Mouse (Mus musculus): Measurements from ENCODE around the gene Wdr89. TPM values are rescaled to one million over a fixed set of nuclear protein-coding genes. Genes with fewer than 3 reads are reported as not detected.

Wdr89 gene
- polyA plus RNA-seq, 1 experiment = not detected

- 78% methylated on average over 7 of the region's 7 CpGs for WGBS
- no peak for TF ChIP-seq POLR2A (IDR thresholded peaks at IDR 0.05; ENCODE audit: insufficient read depth, low read depth, low read length)
- Histone ChIP-seq H3K27ac (ENCODE audit: insufficient read depth, low read depth, low read length) (no peak overlapping the region), H3K4me1 (ENCODE audit: control insufficient read depth, insufficient read depth, low read length) (peaks cover 3% of the 10 kb centered on the region; the same call in 1 of the 2 replicates), H3K4me3 (ENCODE audit: insufficient read depth, low read depth, low read length) (no peak overlapping the region)
Observed at GRCm38 (mm10) chr12:75612711-75613110, 56.6 kb downstream of the Wdr89 start.

DNA sequence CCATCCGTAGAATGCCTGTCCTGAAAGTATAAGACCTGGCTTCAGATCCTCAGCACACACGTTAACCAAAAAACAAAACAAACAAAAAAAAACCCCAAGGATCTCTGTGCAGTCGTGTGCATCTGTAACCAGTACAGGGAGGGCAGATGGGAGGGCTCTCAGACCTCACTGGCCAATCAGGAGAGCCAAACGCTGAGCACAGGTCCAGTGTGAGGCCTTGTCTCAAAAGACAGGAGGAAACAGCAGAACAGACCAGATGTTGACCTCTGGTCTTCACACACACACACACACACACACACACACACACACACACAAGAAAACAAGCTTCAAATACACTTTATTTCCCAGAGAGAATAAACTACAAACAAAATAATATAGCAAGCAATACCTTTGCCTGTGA, 69.8 kb downstream of the Wdr89 start:
- no peak for TF ChIP-seq POLR2A (IDR thresholded peaks at IDR 0.05; ENCODE audit: insufficient read depth, low read depth, low read length)
- TF ChIP-seq CTCF (IDR thresholded peaks at IDR 0.05; ENCODE audit: insufficient read depth, low read depth, low read length) = no peak
- WGBS = 32% methylated on average over 4 of the region's 4 CpGs
- Histone ChIP-seq H3K4me3 (ENCODE audit: insufficient read depth, low read depth, low read length) (no peak overlapping the region), H3K4me1 (ENCODE audit: control insufficient read depth, insufficient read depth, low read length) (0 out of 2 replicates have a peak, but pooled peaks cover 2% of the 10 kb centered on the region), H3K27ac (ENCODE audit: insufficient read depth, low read depth, low read length) (no peak overlapping the region)

DNA sequence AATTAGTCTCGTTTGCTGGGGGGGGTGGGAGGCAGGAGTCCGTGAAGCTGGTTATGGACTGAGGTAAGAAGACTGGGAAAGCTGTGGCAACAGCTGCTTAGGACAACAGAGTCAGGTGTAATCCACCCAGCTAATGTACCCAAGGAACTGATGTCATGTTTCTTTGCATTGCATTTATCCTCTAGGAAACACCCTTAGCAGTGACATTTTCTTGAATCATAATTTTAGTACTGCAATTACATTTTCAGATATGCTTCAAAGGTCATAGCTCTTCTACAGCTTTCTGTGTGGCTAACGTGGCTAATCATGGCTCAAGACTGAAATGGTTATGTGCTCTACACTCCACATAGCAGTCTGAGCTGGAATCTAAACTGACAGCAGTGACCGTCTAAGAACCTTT, 70.3 kb downstream of the Wdr89 start:
- no peak for TF ChIP-seq CTCF (IDR thresholded peaks at IDR 0.05; ENCODE audit: insufficient read depth, low read depth, low read length)
- no peak for TF ChIP-seq POLR2A (IDR thresholded peaks at IDR 0.05; ENCODE audit: insufficient read depth, low read depth, low read length)
- H3K4me3 ChIP-seq (ENCODE audit: insufficient read depth, low read depth, low read length) = no peak overlapping the region
- 74% methylated on average over 4 of the region's 4 CpGs for WGBS
- 0 out of 2 replicates have a peak, but pooled peaks cover 2% of the 10 kb centered on the region for H3K4me1 ChIP-seq (ENCODE audit: control insufficient read depth, insufficient read depth, low read length)
- H3K27ac ChIP-seq (ENCODE audit: insufficient read depth, low read depth, low read length) = no peak overlapping the region

DNA sequence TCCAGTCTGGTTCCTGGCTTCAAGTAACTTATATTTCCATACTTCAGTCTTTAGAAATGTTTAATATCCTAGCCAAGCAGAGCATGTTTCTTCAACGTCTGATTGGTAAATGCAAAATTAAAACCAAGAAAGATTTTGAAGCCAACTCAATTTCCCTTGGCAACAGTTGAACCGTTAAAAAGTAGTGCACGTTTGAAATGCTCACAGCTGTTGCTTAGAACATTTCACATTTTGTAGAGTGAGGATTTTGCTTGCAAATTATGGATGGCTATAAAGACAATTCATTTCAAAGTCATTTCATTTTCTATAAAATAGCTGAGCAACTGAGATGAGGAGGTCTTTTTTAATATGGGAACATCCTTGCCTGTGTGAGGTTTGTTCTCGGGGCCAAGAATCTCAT, 71.6 kb downstream of the Wdr89 start:
- peaks cover 4% of the 10 kb centered on the region; the same call in 1 of the 2 replicates for H3K4me1 ChIP-seq (ENCODE audit: control insufficient read depth, insufficient read depth, low read length)
- H3K27ac ChIP-seq (ENCODE audit: insufficient read depth, low read depth, low read length) = no peak overlapping the region
- TF ChIP-seq POLR2A (IDR thresholded peaks at IDR 0.05; ENCODE audit: insufficient read depth, low read depth, low read length) (no peak), CTCF (IDR thresholded peaks at IDR 0.05; ENCODE audit: insufficient read depth, low read depth, low read length) (no peak)
- H3K4me3 ChIP-seq (ENCODE audit: insufficient read depth, low read depth, low read length) = no peak overlapping the region
- WGBS = 71% methylated on average over 4 of the region's 4 CpGs

- peaks cover 4% of the 10 kb centered on the region; the same call in 1 of the 2 replicates for H3K4me1 ChIP-seq (ENCODE audit: control insufficient read depth, insufficient read depth, low read length)
- peak within 1 kb of the TSS; percentile 100 for H3K4me3 ChIP-seq (ENCODE audit: insufficient read depth, low read depth, low read length)
- H3K27ac ChIP-seq (ENCODE audit: insufficient read depth, low read depth, low read length) = peak within 1 kb of the TSS; percentile 88
- TF ChIP-seq CTCF (IDR thresholded peaks at IDR 0.05; ENCODE audit: insufficient read depth, low read depth, low read length) (no peak), POLR2A (IDR thresholded peaks at IDR 0.05; ENCODE audit: insufficient read depth, low read depth, low read length) (peak; percentile 92)
- WGBS = under 1% methylated on average over 72 of the region's 72 CpGs
Observed at GRCm38 (mm10) chr12:75596154-75597002, 73.0 kb downstream of the Wdr89 start, which contains the start of gene Ppp2r5e. Gene Ppp2r5e (minus strand): TSS chr12:75596245.

DNA sequence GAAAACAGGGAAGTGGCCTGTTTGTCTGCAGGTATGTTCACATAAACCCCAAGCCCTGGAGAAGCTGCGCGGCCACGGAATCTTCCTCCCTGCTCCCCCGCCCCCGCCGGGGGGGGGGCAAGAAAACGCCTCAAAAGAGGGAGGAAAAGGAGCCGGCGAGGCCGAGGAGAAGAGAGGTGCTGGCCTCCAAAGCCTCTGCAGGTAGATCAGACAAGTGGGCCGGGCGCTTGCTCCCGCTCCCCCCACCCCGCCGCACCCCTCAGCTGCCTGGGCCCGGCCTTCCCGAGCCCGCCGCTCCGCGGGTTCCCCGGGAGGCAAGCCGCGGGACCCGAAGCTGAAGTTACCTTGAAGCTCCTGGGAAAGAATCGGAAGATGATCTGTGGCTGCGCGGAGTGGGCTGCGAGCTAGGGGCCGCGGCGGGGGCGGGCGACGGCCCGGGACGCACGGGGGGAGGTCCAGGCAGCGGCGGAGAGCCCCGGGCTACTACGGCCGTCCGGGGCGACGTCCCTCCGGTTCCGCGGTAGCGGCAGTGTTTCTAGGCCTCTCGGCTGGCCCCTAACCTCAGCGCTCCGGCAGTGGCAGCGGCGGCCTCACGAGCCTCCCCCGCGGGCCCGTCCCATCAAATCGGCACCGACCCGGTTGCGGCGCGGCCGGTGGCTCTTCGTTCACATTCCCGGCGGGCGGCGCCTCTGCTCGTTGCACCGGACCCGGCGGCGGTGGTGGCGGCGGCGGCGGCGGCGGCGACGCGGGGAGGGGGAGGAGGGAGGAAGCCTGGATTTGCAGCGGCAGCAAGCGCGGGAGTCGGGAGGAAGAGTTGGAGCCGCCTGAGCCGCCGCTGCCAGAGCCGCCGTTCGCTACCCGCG, 73.8 kb downstream of the Wdr89 start:
- Histone ChIP-seq H3K4me3 (ENCODE audit: insufficient read depth, low read depth, low read length) (peak overlapping the region; percentile 100), H3K4me1 (ENCODE audit: control insufficient read depth, insufficient read depth, low read length) (peaks cover 4% of the 10 kb centered on the region; the same call in 1 of the 2 replicates), H3K27ac (ENCODE audit: insufficient read depth, low read depth, low read length) (peak overlapping the region; percentile 67)
- under 1% methylated on average over 87 of the region's 97 CpGs for WGBS
- no peak for TF ChIP-seq CTCF (IDR thresholded peaks at IDR 0.05; ENCODE audit: insufficient read depth, low read depth, low read length)
- TF ChIP-seq POLR2A (IDR thresholded peaks at IDR 0.05; ENCODE audit: insufficient read depth, low read depth, low read length) = no peak; the same call in 1 of the 2 replicates

DNA sequence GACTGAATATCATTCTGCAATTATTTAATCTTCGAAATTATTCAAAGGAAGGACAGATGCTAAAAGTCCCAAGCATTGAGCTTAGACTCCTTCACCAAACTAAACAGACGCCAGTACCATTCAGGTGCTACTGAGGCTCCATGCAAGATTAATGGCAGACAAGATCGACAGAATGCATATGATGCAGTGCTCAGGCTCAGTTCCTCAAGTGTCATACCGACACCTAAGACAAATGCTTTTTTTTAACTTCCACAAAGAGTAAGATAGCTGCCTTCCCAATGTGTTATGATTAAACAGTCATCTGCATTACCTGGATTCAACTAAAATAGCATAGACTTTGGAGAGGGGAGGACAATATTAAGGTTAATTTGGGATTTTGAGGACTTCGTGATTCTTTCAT, 74.9 kb downstream of the Wdr89 start:
- no peak overlapping the region for H3K27ac ChIP-seq (ENCODE audit: insufficient read depth, low read depth, low read length)
- peaks cover 4% of the 10 kb centered on the region; the same call in 1 of the 2 replicates for H3K4me1 ChIP-seq (ENCODE audit: control insufficient read depth, insufficient read depth, low read length)
- 34% methylated on average over 5 of the region's 5 CpGs for WGBS
- TF ChIP-seq CTCF (IDR thresholded peaks at IDR 0.05; ENCODE audit: insufficient read depth, low read depth, low read length) (no peak), POLR2A (IDR thresholded peaks at IDR 0.05; ENCODE audit: insufficient read depth, low read depth, low read length) (no peak)
- no peak overlapping the region for H3K4me3 ChIP-seq (ENCODE audit: insufficient read depth, low read depth, low read length)

DNA sequence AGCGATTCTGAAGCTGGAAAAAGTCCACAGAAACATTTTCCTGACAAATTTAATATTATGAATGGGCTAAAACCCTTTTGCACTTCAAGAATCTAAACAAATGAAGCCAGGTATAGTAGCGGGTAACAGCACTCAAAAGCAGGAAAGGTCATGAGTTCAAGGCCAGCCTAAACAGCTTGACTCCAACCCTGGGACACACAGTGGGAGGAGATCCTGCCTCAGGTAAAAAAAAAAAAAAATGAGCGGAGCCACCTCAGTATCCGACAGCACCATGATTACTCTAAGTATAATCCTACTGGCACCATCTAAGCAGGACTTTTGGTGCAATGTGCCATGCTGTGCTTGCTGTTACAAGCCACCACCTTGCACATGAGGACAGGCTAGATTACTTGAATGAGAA, 75.5 kb downstream of the Wdr89 start:
- no peak overlapping the region for H3K4me3 ChIP-seq (ENCODE audit: insufficient read depth, low read depth, low read length)
- no peak for TF ChIP-seq CTCF (IDR thresholded peaks at IDR 0.05; ENCODE audit: insufficient read depth, low read depth, low read length)
- no peak for TF ChIP-seq POLR2A (IDR thresholded peaks at IDR 0.05; ENCODE audit: insufficient read depth, low read depth, low read length)
- H3K4me1 ChIP-seq (ENCODE audit: control insufficient read depth, insufficient read depth, low read length) = peaks cover 4% of the 10 kb centered on the region; the same call in 1 of the 2 replicates
- H3K27ac ChIP-seq (ENCODE audit: insufficient read depth, low read depth, low read length) = no peak overlapping the region
- WGBS = 73% methylated on average over 4 of the region's 4 CpGs

GRCm38 (mm10) chr12:75587501-75587900, 81.8 kb downstream of the Wdr89 start:
- H3K4me3 ChIP-seq (ENCODE audit: insufficient read depth, low read depth, low read length) = no peak overlapping the region
- H3K27ac ChIP-seq (ENCODE audit: insufficient read depth, low read depth, low read length) = no peak overlapping the region
- H3K4me1 ChIP-seq (ENCODE audit: control insufficient read depth, insufficient read depth, low read length) = peaks cover 6% of the 10 kb centered on the region
- TF ChIP-seq CTCF (IDR thresholded peaks at IDR 0.05; ENCODE audit: insufficient read depth, low read depth, low read length) (no peak), POLR2A (IDR thresholded peaks at IDR 0.05; ENCODE audit: insufficient read depth, low read depth, low read length) (no peak)

All from olfactory bulb, adult 2 months (tissue).